Comparison of ENCODE assay signal across 8 mouse cellular contexts in the genomic region with DNA sequence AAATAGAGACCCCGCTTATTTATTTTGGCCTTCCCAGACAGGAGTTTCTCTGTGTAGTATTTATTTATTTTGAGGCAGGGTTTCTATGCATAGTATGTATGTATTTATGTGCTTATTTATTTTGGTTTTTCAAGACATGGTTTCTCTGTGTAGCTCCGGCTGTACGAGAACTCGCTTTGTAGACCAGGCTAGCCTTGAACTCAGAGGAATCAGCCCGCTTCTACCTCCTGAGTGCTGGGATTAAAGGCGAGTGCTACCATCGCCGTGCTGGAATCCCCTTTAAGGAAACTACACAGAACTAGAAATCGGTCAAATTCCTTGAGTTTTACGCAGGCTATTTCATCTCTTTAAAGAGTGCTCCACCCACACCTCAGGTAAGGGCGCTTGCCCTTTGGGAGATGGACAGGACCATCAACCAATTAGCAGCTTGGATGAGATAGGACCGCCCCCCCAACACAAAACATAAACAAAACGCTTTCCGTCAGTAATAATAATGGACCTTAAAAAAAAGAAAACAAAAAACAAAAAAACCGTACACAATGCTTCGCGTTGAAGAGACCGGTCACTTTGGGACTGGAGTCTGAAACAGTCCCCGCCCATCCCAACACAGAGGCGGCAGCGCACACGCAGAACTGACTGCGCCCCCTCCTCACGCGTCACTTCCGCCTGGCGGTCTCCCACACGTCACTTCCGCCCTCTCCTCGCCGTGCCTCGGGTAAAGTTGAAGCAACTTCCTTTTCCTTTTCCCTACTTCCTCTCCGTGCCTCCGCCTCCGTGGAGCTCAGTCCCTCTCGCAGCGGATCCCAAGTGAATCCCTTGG. TPM values are rescaled to one million over a fixed set of nuclear protein-coding genes. Genes with fewer than 3 reads are reported as not detected.
DNase-seq lines count a peak whose midpoint lies in the region; ATAC-seq and TF ChIP-seq lines count a peak whose summit lies in the region.

Gene Rnf20 (plus strand): TSS at position 688 of the 820 bp plus-strand sequence.

- DNase-seq in gastrocnemius, adult 2 months: peak; percentile 97
- peak; percentile 98 for DNase-seq in hindbrain, postnatal 0 days (ENCODE audit: low spot score)
- DNase-seq in left cerebral cortex, adult 2 months (ENCODE audit: extremely low spot score in 1 of 2, low spot score in 2 of 2): peak; percentile 95 to 97
- DNase-seq in right cerebral cortex, postnatal 14 days: peak; percentile 95
- DNase-seq in urinary bladder, postnatal 36 days (ENCODE audit: low spot score in 2 of 2): peak; percentile 92 to 97

- H3K9ac ChIP-seq in hindbrain, postnatal 0 days (replicated peaks; ENCODE audit: low read length): peak within 1 kb of the TSS; percentile 65

- H3K4me1 ChIP-seq in hindbrain, postnatal 0 days (ENCODE audit: insufficient read depth, low read length): peaks cover 7% of the 10 kb centered on the region; the same call in 1 of the 2 replicates

- WGBS in hindbrain, postnatal 0 days: 4% methylated on average over 37 of the region's 37 CpGs

- no peak for TF ChIP-seq CTCF in gastrocnemius, adult 2 months (IDR thresholded peaks at IDR 0.05)
- TF ChIP-seq CTCF in hindbrain, postnatal 0 days (IDR thresholded peaks at IDR 0.05; ENCODE audit: low read depth): no peak; the same call in 1 of the 2 replicates
- TF ChIP-seq CTCF in left cerebral cortex, adult 2 months (IDR thresholded peaks at IDR 0.05): no peak

- H3K9me3 ChIP-seq in hindbrain, postnatal 0 days (ENCODE audit: low read length): no peaks in the 10 kb centered on the region

- H3K4me2 ChIP-seq in hindbrain, postnatal 0 days (ENCODE audit: low read depth, low read length): peak within 1 kb of the TSS; percentile 77

- intact Hi-C loops in gastrocnemius, adult 2 months (cut with DNase I): loop anchor here (2.0 kb wide), 1 partner anchor 111 kb away; the partner anchor contains the start of genes Mrpl50 and Zfp189
- intact Hi-C loops in left cerebral cortex, adult 2 months (cut with DNase I): loop anchor here (1.0 to 2.0 kb wide), 2 partner anchors 35 to 110 kb away; partner anchors contain the start of genes Mrpl50, Tmem246 and Zfp189

- H3K4me3 ChIP-seq in gastrocnemius, adult 2 months: peak within 1 kb of the TSS; percentile 98
- peak within 1 kb of the TSS; percentile 62 for H3K4me3 ChIP-seq in hindbrain, postnatal 0 days (ENCODE audit: low read length)
- H3K4me3 ChIP-seq in left cerebral cortex, adult 2 months: peak within 1 kb of the TSS; percentile 89

- H3K27ac ChIP-seq in gastrocnemius, adult 2 months: peak within 1 kb of the TSS; percentile 90
- H3K27ac ChIP-seq in hindbrain, postnatal 0 days: peak within 1 kb of the TSS; percentile 91
- H3K27ac ChIP-seq in left cerebral cortex, adult 2 months: peak within 1 kb of the TSS; percentile 73

- H3K27me3 ChIP-seq in hindbrain, postnatal 0 days (ENCODE audit: insufficient read depth, low read length): no peaks in the 10 kb centered on the region

- ATAC-seq in activated CD4-positive, CD25-positive, alpha-beta regulatory T cell, adult 4 months: peak; percentile 86
- ATAC-seq in common myeloid progenitor, adult 5-6 weeks (replicated peaks; ENCODE audit: low read depth, poor library complexity, severe bottlenecking): peak; percentile 92
- ATAC-seq in hindbrain, postnatal 0 days: peak; percentile 98
- ATAC-seq in megakaryocyte, adult 5-6 weeks (ENCODE audit: poor library complexity, severe bottlenecking): peak; percentile 93

- H3K36me3 ChIP-seq in hindbrain, postnatal 0 days (ENCODE audit: insufficient read depth, low read length): peaks cover 6% of the 10 kb centered on the region

RNA-seq across cellular contexts. Expression of gene Rnf20, which starts in this region (rescaled TPM):
- polyA plus RNA-seq in activated CD4-positive, CD25-positive, alpha-beta regulatory T cell, adult 4 months (2017; shearing (Covaris generic)): 10 to 100 TPM; 52.9 to 59.0 TPM
- 111 and 139 TPM in 2 replicates for total RNA-seq in common myeloid progenitor, adult 5-6 weeks (2017)
- 10 to 100 TPM; 32.3 to 32.6 TPM for total RNA-seq in gastrocnemius, adult 2 months (2021)
- 43.6 and 52.0 TPM in 2 replicates for total RNA-seq in hindbrain, postnatal 0 days (2014; rRNA removed)
- 44.8 and 45.2 TPM in 2 replicates for polyA plus RNA-seq in hindbrain, postnatal 0 days (2015; fragmentation: Nextera tagmentation; extraction: Ambion mirVana)
- total RNA-seq in left cerebral cortex, adult 2 months (2021): 10 to 100 TPM; 75.1 to 76.9 TPM
- total RNA-seq in megakaryocyte, adult 5-6 weeks (2015): 31.9 and 38.2 TPM in 2 replicates
- 107 and 137 TPM in 2 replicates for total RNA-seq in megakaryocyte, adult 5-6 weeks (2017)

Comparison
In these comparisons a context has a peak if more than half of its experiments do, and no peak if none do; other contexts are left out.
1. Peak in every context shown above with its lines: DNase-seq, ATAC-seq, H3K4me3 ChIP-seq and H3K27ac ChIP-seq.